ENCODE assay signal across 21 mouse cellular contexts in the genomic region with DNA sequence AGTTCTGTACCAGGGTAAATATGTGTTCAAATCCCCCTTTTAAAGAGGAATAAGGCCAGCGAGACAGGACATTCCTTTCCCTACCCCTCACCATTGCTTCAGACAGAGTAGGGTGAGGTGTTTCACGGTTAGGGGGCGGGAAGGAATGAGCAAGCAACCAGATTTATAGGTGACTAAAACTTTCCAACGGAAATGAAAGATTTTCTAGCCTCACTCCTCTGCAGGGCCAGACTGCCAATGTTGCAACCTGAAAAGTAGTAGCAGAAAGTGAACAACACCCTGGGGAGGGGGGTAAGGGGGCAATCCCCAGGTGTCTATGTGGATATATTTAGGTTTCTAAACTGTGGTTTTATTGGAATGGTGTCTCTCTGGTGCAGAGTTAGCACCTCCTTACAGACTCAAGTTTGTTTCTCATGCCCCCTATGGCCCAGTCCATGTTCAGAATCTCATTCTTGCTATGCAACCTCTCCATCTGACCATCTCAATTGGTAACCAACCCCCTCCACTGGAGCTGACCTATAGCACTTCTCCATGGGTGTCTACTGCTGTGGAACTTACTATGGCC.
DNase-seq lines count a peak whose midpoint lies in the region; ATAC-seq and TF ChIP-seq lines count a peak whose summit lies in the region.
"Had no signal": no experiment of that assay in that cellular context is flagged by ENCODE, and none has a peak within 500 bp of the region (broad histone marks: within the 10 kb centered on the region; RNA-seq: fewer than 3 reads in every experiment).

No protein-coding gene starts in this region.

- H3K4me3 ChIP-seq in limb, embryonic 12.5 days (replicated peaks): no peak overlapping the region
- no peak overlapping the region for H3K4me3 ChIP-seq in limb, embryonic 10.5 days
- H3K4me3 ChIP-seq in CH12.LX (replicated peaks in 1 of 3; ENCODE audit: low read depth in 2 of 3, low read length in 2 of 3, poor library complexity in 1 of 3): no peak overlapping the region
- no peak overlapping the region for H3K4me3 ChIP-seq in limb, embryonic 15.5 days
- H3K4me3 ChIP-seq: embryonic facial prominence, embryonic 13.5 days; forebrain, embryonic 13.5 days; hindbrain, embryonic 12.5 days had no signal

- H3K27ac ChIP-seq in limb, embryonic 12.5 days: no peak overlapping the region
- H3K27ac ChIP-seq in limb, embryonic 10.5 days: no peak overlapping the region
- H3K27ac ChIP-seq in CH12.LX (ENCODE audit: insufficient read depth, low read depth): peak overlapping the region; percentile 53
- H3K27ac ChIP-seq in limb, embryonic 15.5 days: no peak overlapping the region
- H3K27ac ChIP-seq: embryonic facial prominence, embryonic 13.5 days; forebrain, embryonic 13.5 days; hindbrain, embryonic 12.5 days had no signal

- 65% methylated on average over 4 of the region's 4 CpGs for WGBS in limb, embryonic 12.5 days
- 85% methylated on average over 4 of the region's 4 CpGs for WGBS in limb, embryonic 10.5 days
- 43% methylated on average over 4 of the region's 4 CpGs for WGBS in limb, embryonic 15.5 days

- dilution Hi-C loops in CH12.LX (cut with MboI; ENCODE audit: extremely low pct_ligation_motif_present, extremely low pct_unique_long_range_greater_than_20kb, low sequenced_read_pairs): no loop called here

- H3K9ac ChIP-seq in limb, embryonic 12.5 days (replicated peaks): no peak overlapping the region
- no peak overlapping the region for H3K9ac ChIP-seq in CH12.LX (ENCODE audit: insufficient read depth, low read depth)
- H3K9ac ChIP-seq in limb, embryonic 15.5 days: no peak overlapping the region
- H3K9ac ChIP-seq: embryonic facial prominence, embryonic 13.5 days; forebrain, embryonic 13.5 days; forebrain, postnatal 0 days; hindbrain, embryonic 12.5 days had no signal

- in situ Hi-C loops in CH12.LX (cut with MboI; ENCODE audit: low pct_ligation_motif_present, low pct_unique_long_range_greater_than_20kb, low sequenced_read_pairs): no loop called here

- 0 out of 2 replicates have a peak, but pooled peaks have one; percentile 6 for ATAC-seq in limb, embryonic 12.5 days (ENCODE audit: insufficient number of reproducible peaks, insufficient read depth, low FRiP score, low TSS enrichment, low read depth)
- peak; percentile 57; the same call in 1 of the 2 replicates for ATAC-seq in limb, embryonic 15.5 days (ENCODE audit: insufficient number of reproducible peaks, low FRiP score, low TSS enrichment, low read depth)
- ATAC-seq: forebrain, embryonic 13.5 days; forebrain, postnatal 0 days; intestine, postnatal 0 days had no signal

- H3K9me3 ChIP-seq in limb, embryonic 12.5 days: no peaks in the 10 kb centered on the region
- H3K9me3 ChIP-seq in limb, embryonic 10.5 days (replicated peaks): no peaks in the 10 kb centered on the region
- H3K9me3 ChIP-seq in CH12.LX (replicated peaks; ENCODE audit: low read length): peaks cover 7% of the 10 kb centered on the region
- H3K9me3 ChIP-seq in limb, embryonic 15.5 days: no peaks in the 10 kb centered on the region
- H3K9me3 ChIP-seq: embryonic facial prominence, embryonic 13.5 days; forebrain, embryonic 13.5 days; hindbrain, embryonic 12.5 days had no signal

- peak in 1 of 2 experiments; percentile 20; a peak in 1 of 4 replicates for TF ChIP-seq CTCF in CH12.LX (conservative IDR thresholded peaks at IDR 0.05 in 1 of 2, IDR thresholded peaks at IDR 0.05 in 1 of 2; ENCODE audit: low read depth in 2 of 2, low read length in 2 of 2)

- no peak overlapping the region for H3K4me2 ChIP-seq in limb, embryonic 12.5 days
- no peak overlapping the region for H3K4me2 ChIP-seq in CH12.LX (ENCODE audit: insufficient read depth, low read depth, poor library complexity, severe bottlenecking)
- H3K4me2 ChIP-seq in limb, embryonic 15.5 days: no peak overlapping the region
- H3K4me2 ChIP-seq: embryonic facial prominence, embryonic 13.5 days; forebrain, embryonic 13.5 days; hindbrain, embryonic 12.5 days had no signal

- H3K27me3 ChIP-seq in limb, embryonic 12.5 days: 0 out of 2 replicates have a peak, but pooled peaks cover 2% of the 10 kb centered on the region
- H3K27me3 ChIP-seq in limb, embryonic 10.5 days (ENCODE audit: low read depth, poor library complexity, severe bottlenecking): no peaks in the 10 kb centered on the region
- H3K27me3 ChIP-seq in CH12.LX (replicated peaks): no peaks in the 10 kb centered on the region
- no peaks in the 10 kb centered on the region for H3K27me3 ChIP-seq in limb, embryonic 15.5 days
- H3K27me3 ChIP-seq: embryonic facial prominence, embryonic 13.5 days; forebrain, embryonic 13.5 days; hindbrain, embryonic 12.5 days had no signal

- H3K79me2 ChIP-seq in CH12.LX (replicated peaks; ENCODE audit: control insufficient read depth, extremely low read depth, insufficient read depth, poor library complexity, severe bottlenecking): no peaks in the 10 kb centered on the region

- TF ChIP-seq POLR2A in CH12.LX (IDR thresholded peaks at IDR 0.05; ENCODE audit: low read depth, low read length): no peak

- no peak for DNase-seq in limb, embryonic 10.5 days (ENCODE audit: low spot score)
- peak; percentile 91 for DNase-seq in CH12.LX (ENCODE audit: extremely low read depth)
- DNase-seq in induced T-regulatory cell, adult 2 months (ENCODE audit: low read depth): peak; percentile 42
- no peak for DNase-seq in thymus, postnatal 4 days
- no peak for DNase-seq in cerebellum, postnatal 36 days
- no peak for DNase-seq in layer of hippocampus, adult 8-10 months (ENCODE audit: low spot score in 2 of 2)
- DNase-seq: adrenal gland, adult 2 months; adrenal gland, postnatal 25 days; cerebellum, adult 18-20 months; cerebellum, adult 9-11 months; forebrain, postnatal 0 days; gastrocnemius, postnatal 36 days; heart, adult 11 months; heart, postnatal 10 days; heart, postnatal 4 days had no signal

- TF ChIP-seq RAD21 in CH12.LX (IDR thresholded peaks at IDR 0.05; ENCODE audit: low read depth, low read length): no peak; the same call in none of the 2 replicates

- 0 out of 2 replicates have a peak, but pooled peaks cover 3% of the 10 kb centered on the region for H3K4me1 ChIP-seq in limb, embryonic 12.5 days (replicated peaks)
- H3K4me1 ChIP-seq in limb, embryonic 10.5 days: no peaks in the 10 kb centered on the region
- H3K4me1 ChIP-seq in CH12.LX (ENCODE audit: control insufficient read depth in 1 of 2, insufficient read depth in 2 of 2): peaks cover 22 to 40% of the 10 kb centered on the region in 2 experiments
- peaks cover 5% of the 10 kb centered on the region; the same call in 1 of the 2 replicates for H3K4me1 ChIP-seq in limb, embryonic 15.5 days
- H3K4me1 ChIP-seq: embryonic facial prominence, embryonic 13.5 days; forebrain, embryonic 13.5 days; hindbrain, embryonic 12.5 days had no signal

- H3K36me3 ChIP-seq in limb, embryonic 12.5 days: no peaks in the 10 kb centered on the region
- no peaks in the 10 kb centered on the region for H3K36me3 ChIP-seq in limb, embryonic 10.5 days
- peaks cover 0 to 2% of the 10 kb centered on the region in 2 experiments for H3K36me3 ChIP-seq in CH12.LX (replicated peaks in 1 of 2; ENCODE audit: control insufficient read depth in 1 of 2, insufficient read depth in 1 of 2, low read length in 1 of 2)
- H3K36me3 ChIP-seq in limb, embryonic 15.5 days: no peaks in the 10 kb centered on the region
- H3K36me3 ChIP-seq: embryonic facial prominence, embryonic 13.5 days; hindbrain, embryonic 12.5 days had no signal

- TF ChIP-seq EP300 in CH12.LX (IDR thresholded peaks at IDR 0.05; ENCODE audit: low read length): peak; percentile 94

TF ChIP-seq in CH12.LX, 34 proteins besides CTCF, POLR2A, EP300 and RAD21:
- TF ChIP-seq IRF4 (IDR thresholded peaks at IDR 0.05; ENCODE audit: low read depth, low read length) (peak; percentile 87), CHD2 (IDR thresholded peaks at IDR 0.05; ENCODE audit: low read length) (peak; percentile 43), ELF1 (IDR thresholded peaks at IDR 0.05; ENCODE audit: low read depth, low read length) (no peak), MAX (IDR thresholded peaks at IDR 0.05; ENCODE audit: low read length) (peak; percentile 58; the same call in 1 of the 2 replicates), RCOR1 (conservative IDR thresholded peaks at IDR 0.05; ENCODE audit: low read depth, low read length) (0 out of 2 replicates have a peak, but pooled peaks have one; percentile 46), MYC (IDR thresholded peaks at IDR 0.05; ENCODE audit: low read depth, low read length) (peak; percentile 59; the same call in 1 of the 2 replicates), MXI1 (IDR thresholded peaks at IDR 0.05; ENCODE audit: low read depth, low read length) (no peak; the same call in 1 of the 2 replicates), JUND (conservative IDR thresholded peaks at IDR 0.05; ENCODE audit: low read depth, low read length) (peak; percentile 96), MEF2A (IDR thresholded peaks at IDR 0.05; ENCODE audit: borderline replicate concordance, low read depth, low read length) (peak; percentile 92), TBP (conservative IDR thresholded peaks at IDR 0.05; ENCODE audit: low read depth, low read length) (no peak), ETS1 (conservative IDR thresholded peaks at IDR 0.05; ENCODE audit: low read depth, low read length) (peak; percentile 92), HCFC1 (IDR thresholded peaks at IDR 0.05; ENCODE audit: low read depth, low read length) (no peak), SIN3A (IDR thresholded peaks at IDR 0.05; ENCODE audit: low read length) (peak; percentile 38; the same call in 1 of the 2 replicates), JUN (IDR thresholded peaks at IDR 0.05; ENCODE audit: insufficient read depth, low read depth, low read length) (peak; percentile 97), MAZ (IDR thresholded peaks at IDR 0.05; ENCODE audit: low read depth, low read length) (peak; percentile 93), MAFK (IDR thresholded peaks at IDR 0.05; ENCODE audit: insufficient replicate concordance, low read length) (peak; percentile 44; the same call in 1 of the 2 replicates), TCF12 (IDR thresholded peaks at IDR 0.05; ENCODE audit: low read depth, low read length) (peak; percentile 72), GABPA (IDR thresholded peaks at IDR 0.05; ENCODE audit: insufficient replicate concordance, low read depth, low read length) (no peak), E2F4 (IDR thresholded peaks at IDR 0.05; ENCODE audit: insufficient replicate concordance, low read depth, low read length) (peak; percentile 18; the same call in 1 of the 2 replicates), BHLHE40 (IDR thresholded peaks at IDR 0.05; ENCODE audit: low read depth, low read length) (peak; percentile 44; the same call in 1 of the 2 replicates)

Comparison
In these comparisons a context has a peak if more than half of its experiments do, and no peak if none do; other contexts are left out.
1. DNase-seq: peak in CH12.LX (single experiment) and induced T-regulatory cell, adult 2 months (single experiment); none in limb, embryonic 10.5 days (single experiment), thymus, postnatal 4 days (single experiment), cerebellum, postnatal 36 days (0 of 2) and layer of hippocampus, adult 8-10 months (0 of 2).